ENCODE assay signal across 17 mouse cellular contexts in the genomic region with DNA sequence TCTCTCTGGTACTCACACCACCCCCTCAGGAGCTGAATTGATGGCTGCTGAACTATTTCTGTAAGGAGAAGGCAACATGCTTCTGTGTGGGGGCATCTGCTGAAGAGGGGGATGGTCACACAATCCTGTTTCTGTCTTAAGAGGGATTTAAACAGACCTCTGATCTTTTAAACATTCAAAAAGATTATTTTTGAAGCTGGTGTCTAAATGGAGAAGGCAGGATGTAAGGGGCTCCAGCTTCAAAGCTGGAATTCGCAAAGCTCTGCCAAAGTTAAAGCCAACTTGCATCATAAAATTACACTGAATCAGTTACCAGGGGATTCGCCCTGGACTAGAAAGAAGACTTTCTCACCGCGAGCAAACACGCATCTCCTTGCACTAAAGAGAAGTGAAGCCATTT.
DNase-seq lines count a peak whose midpoint lies in the region; ATAC-seq and TF ChIP-seq lines count a peak whose summit lies in the region.
"Had no signal": no experiment of that assay in that cellular context is flagged by ENCODE, and none has a peak within 500 bp of the region (broad histone marks: within the 10 kb centered on the region; RNA-seq: fewer than 3 reads in every experiment).

No protein-coding gene starts in this region.

- no peaks in the 10 kb centered on the region for H3K9me3 ChIP-seq in forebrain, postnatal 0 days (ENCODE audit: low read length)
- no peaks in the 10 kb centered on the region for H3K9me3 ChIP-seq in forebrain, embryonic 11.5 days (ENCODE audit: control insufficient read depth, low read length)
- H3K9me3 ChIP-seq in lung, embryonic 14.5 days (ENCODE audit: low read depth, low read length), result no peaks in the 10 kb centered on the region
- H3K9me3 ChIP-seq: hindbrain, embryonic 15.5 days; liver, embryonic 13.5 days had no signal

- ATAC-seq in forebrain, postnatal 0 days, result peak; percentile 72
- no peak for ATAC-seq in forebrain, embryonic 11.5 days (replicated peaks; ENCODE audit: low FRiP score)
- ATAC-seq in lung, embryonic 14.5 days (ENCODE audit: insufficient read depth), result peak; percentile 68; the same call in 1 of the 2 replicates
- no peak for ATAC-seq in erythroid progenitor cell, adult 5-6 weeks (replicated peaks; ENCODE audit: low FRiP score, poor library complexity, severe bottlenecking)
- no peak for ATAC-seq in CD4-positive, CD25-positive, alpha-beta regulatory T cell, adult 4 months
- ATAC-seq: Patski had no signal

- peak; percentile 4 for DNase-seq in forebrain, postnatal 0 days
- DNase-seq in forebrain, embryonic 11.5 days (ENCODE audit: low spot score), result no peak
- DNase-seq in lung, embryonic 14.5 days, result peak; percentile 69
- DNase-seq in lung, adult 18-20 months, result no peak
- DNase-seq in brain, embryonic 14.5 days (ENCODE audit: low read depth), result peak; percentile 12
- peak; percentile 28 to 42 for DNase-seq in left cerebral cortex, postnatal 36 days (ENCODE audit: low spot score in 2 of 2)
- DNase-seq: cerebellum, adult 8-10 months; heart, adult 2 months; heart, postnatal 10 days; kidney, adult 11 months; liver, embryonic 13.5 days; thymus, postnatal 25 days had no signal

- no peaks in the 10 kb centered on the region for H3K36me3 ChIP-seq in forebrain, postnatal 0 days (ENCODE audit: insufficient read depth)
- H3K36me3 ChIP-seq in forebrain, embryonic 11.5 days (ENCODE audit: control insufficient read depth, insufficient read depth, low read length), result no peaks in the 10 kb centered on the region
- H3K36me3 ChIP-seq in lung, embryonic 14.5 days (ENCODE audit: insufficient read depth), result no peaks in the 10 kb centered on the region
- H3K36me3 ChIP-seq: hindbrain, embryonic 15.5 days; liver, embryonic 13.5 days had no signal

- intact Hi-C loops in left cerebral cortex, postnatal 36 days (cut with DNase I), result no loop called here

- no peaks in the 10 kb centered on the region for H3K27me3 ChIP-seq in forebrain, postnatal 0 days (ENCODE audit: insufficient read depth, low read length)
- no peaks in the 10 kb centered on the region for H3K27me3 ChIP-seq in forebrain, embryonic 11.5 days (ENCODE audit: control insufficient read depth, insufficient read depth, low read length)
- H3K27me3 ChIP-seq in lung, embryonic 14.5 days (ENCODE audit: insufficient read depth, low read length), result no peaks in the 10 kb centered on the region
- H3K27me3 ChIP-seq: hindbrain, embryonic 15.5 days; liver, embryonic 13.5 days; Patski had no signal

- no peak overlapping the region for H3K9ac ChIP-seq in forebrain, postnatal 0 days
- no peak overlapping the region for H3K9ac ChIP-seq in forebrain, embryonic 11.5 days (ENCODE audit: low read length)
- no peak overlapping the region for H3K9ac ChIP-seq in lung, embryonic 14.5 days
- H3K9ac ChIP-seq: hindbrain, embryonic 15.5 days; liver, embryonic 13.5 days had no signal

- no peak overlapping the region for H3K27ac ChIP-seq in forebrain, postnatal 0 days (ENCODE audit: low read depth, low read length)
- no peak overlapping the region for H3K27ac ChIP-seq in forebrain, embryonic 11.5 days (ENCODE audit: low read depth, low read length)
- H3K27ac ChIP-seq in lung, embryonic 14.5 days (ENCODE audit: low read depth), result no peak overlapping the region
- H3K27ac ChIP-seq: heart, adult 2 months; hindbrain, embryonic 15.5 days; liver, embryonic 13.5 days; macrophage had no signal

- TF ChIP-seq CTCF in forebrain, postnatal 0 days (IDR thresholded peaks at IDR 0.05; ENCODE audit: low read depth), result no peak
- TF ChIP-seq CTCF in lung, embryonic 14.5 days (IDR thresholded peaks at IDR 0.05; ENCODE audit: low read depth), result no peak
- TF ChIP-seq CTCF in brain, embryonic 14.5 days (IDR thresholded peaks at IDR 0.05; ENCODE audit: borderline replicate concordance, extremely low read depth, insufficient read depth, insufficient read length), result no peak

- no peak overlapping the region for H3K4me3 ChIP-seq in forebrain, postnatal 0 days (ENCODE audit: low read depth, low read length)
- no peak overlapping the region for H3K4me3 ChIP-seq in forebrain, embryonic 11.5 days (ENCODE audit: low read depth, low read length)
- no peak overlapping the region for H3K4me3 ChIP-seq in lung, embryonic 14.5 days (ENCODE audit: low read depth, low read length)
- H3K4me3 ChIP-seq: heart, adult 2 months; hindbrain, embryonic 15.5 days; liver, embryonic 13.5 days had no signal

- no peaks in the 10 kb centered on the region for H3K4me1 ChIP-seq in forebrain, postnatal 0 days (ENCODE audit: insufficient read depth)
- H3K4me1 ChIP-seq in forebrain, embryonic 11.5 days (replicated peaks; ENCODE audit: control insufficient read depth, insufficient read depth, low read length), result no peaks in the 10 kb centered on the region
- H3K4me1 ChIP-seq in lung, embryonic 14.5 days (ENCODE audit: insufficient read depth), result no peaks in the 10 kb centered on the region
- H3K4me1 ChIP-seq: hindbrain, embryonic 15.5 days; liver, embryonic 13.5 days had no signal

- H3K4me2 ChIP-seq in forebrain, postnatal 0 days (ENCODE audit: low read depth), result no peak overlapping the region
- H3K4me2 ChIP-seq in forebrain, embryonic 11.5 days (ENCODE audit: low read depth, low read length, severe bottlenecking), result no peak overlapping the region
- H3K4me2 ChIP-seq in lung, embryonic 14.5 days, result no peak overlapping the region
- H3K4me2 ChIP-seq: hindbrain, embryonic 15.5 days; liver, embryonic 13.5 days had no signal

- WGBS in forebrain, postnatal 0 days, result 75% methylated on average over 5 of the region's 5 CpGs
- WGBS in forebrain, embryonic 11.5 days, result 80% methylated on average over 5 of the region's 5 CpGs
- 35% methylated on average over 5 of the region's 5 CpGs for whole genome bisulfite sequencing in lung, embryonic 14.5 days

- TF ChIP-seq POLR2A in brain, embryonic 14.5 days (IDR thresholded peaks at IDR 0.05; ENCODE audit: borderline replicate concordance, extremely low read depth, insufficient read depth, insufficient read length, poor library complexity, severe bottlenecking), result no peak

Comparison
In these comparisons a context has a peak if more than half of its experiments do, and no peak if none do; other contexts are left out.
1. ATAC-seq: peak in forebrain, postnatal 0 days (single experiment) and lung, embryonic 14.5 days (single experiment); none in forebrain, embryonic 11.5 days (single experiment), erythroid progenitor cell, adult 5-6 weeks (single experiment) and CD4-positive, CD25-positive, alpha-beta regulatory T cell, adult 4 months (single experiment).
2. DNase-seq: peak in forebrain, postnatal 0 days (single experiment), lung, embryonic 14.5 days (single experiment), brain, embryonic 14.5 days (single experiment) and left cerebral cortex, postnatal 36 days (2 of 2); none in forebrain, embryonic 11.5 days (single experiment) and lung, adult 18-20 months (0 of 2).